Mouse (Mus musculus): ENCODE data around the gene Dhx29.

DNA sequence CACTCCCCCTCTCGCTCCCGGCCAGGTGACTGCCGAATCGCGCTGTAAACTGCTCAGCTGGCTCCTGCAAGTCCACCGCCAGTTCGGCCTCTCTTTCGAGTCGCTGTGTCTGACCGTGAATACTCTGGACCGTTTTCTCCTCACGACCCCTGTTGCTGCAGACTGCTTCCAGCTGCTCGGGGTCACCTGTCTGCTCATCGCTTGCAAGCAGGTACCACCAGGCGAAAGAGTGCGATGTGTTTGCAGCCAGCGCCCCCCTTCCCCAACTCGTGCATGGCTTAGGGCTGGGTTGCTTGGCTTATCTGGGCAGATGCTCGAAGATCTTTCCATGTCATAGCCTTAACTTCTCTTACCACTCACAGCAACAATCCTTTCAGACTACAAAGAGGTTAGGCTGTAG lies 61.6 kb downstream of the Dhx29 start:
- no peak for TF ChIP-seq CTCF (conservative IDR thresholded peaks at IDR 0.05 in 1 of 2, IDR thresholded peaks at IDR 0.05 in 1 of 2; ENCODE audit: low read depth in 2 of 2, low read length in 2 of 2)
- no peak for TF ChIP-seq MAX (IDR thresholded peaks at IDR 0.05; ENCODE audit: low read length)
- TF ChIP-seq POLR2A (IDR thresholded peaks at IDR 0.05; ENCODE audit: low read depth, low read length): no peak
- TF ChIP-seq MEF2A (IDR thresholded peaks at IDR 0.05; ENCODE audit: borderline replicate concordance, low read depth, low read length): no peak
- TF ChIP-seq TCF12 (IDR thresholded peaks at IDR 0.05; ENCODE audit: low read depth, low read length): no peak
- no peak for TF ChIP-seq CHD2 (IDR thresholded peaks at IDR 0.05; ENCODE audit: low read length)
- TF ChIP-seq RAD21 (IDR thresholded peaks at IDR 0.05; ENCODE audit: low read depth, low read length): no peak
- TF ChIP-seq USF1 (IDR thresholded peaks at IDR 0.05; ENCODE audit: low read depth, low read length): no peak
- TF ChIP-seq POLR2AphosphoS2 (IDR thresholded peaks at IDR 0.05; ENCODE audit: low read depth, low read length): no peak
- no peak for TF ChIP-seq EP300 (IDR thresholded peaks at IDR 0.05; ENCODE audit: low read length)
- no peak for TF ChIP-seq PAX5 (IDR thresholded peaks at IDR 0.05; ENCODE audit: low read length)
- no peak for TF ChIP-seq JUND (conservative IDR thresholded peaks at IDR 0.05; ENCODE audit: low read depth, low read length)

Data from CH12.LX (cell line).